Mouse (Mus musculus): ENCODE measurements around the gene Tle4.

GRCm38 (mm10) chr19:14591809-14592535, 5.9 kb downstream of the Tle4 start:
- no peak for TF ChIP-seq CTCF (conservative IDR thresholded peaks at IDR 0.05; ENCODE audit: insufficient read depth, insufficient read length, low read depth, low read length)
- no peak for TF ChIP-seq POLR2A (IDR thresholded peaks at IDR 0.05; ENCODE audit: low read depth, low read length)

Data from kidney, adult 2 months (tissue).